Mouse (Mus musculus): ENCODE data around the gene Gnl2. TPM values are rescaled to one million over a fixed set of nuclear protein-coding genes. Genes with fewer than 3 reads are reported as not detected.
A peak's percentile ranks its signal among the peaks of the same experiment; 100 is the strongest.

Gene Gnl2
- polyA plus RNA-seq, 1 experiment: 38.2 TPM

DNA sequence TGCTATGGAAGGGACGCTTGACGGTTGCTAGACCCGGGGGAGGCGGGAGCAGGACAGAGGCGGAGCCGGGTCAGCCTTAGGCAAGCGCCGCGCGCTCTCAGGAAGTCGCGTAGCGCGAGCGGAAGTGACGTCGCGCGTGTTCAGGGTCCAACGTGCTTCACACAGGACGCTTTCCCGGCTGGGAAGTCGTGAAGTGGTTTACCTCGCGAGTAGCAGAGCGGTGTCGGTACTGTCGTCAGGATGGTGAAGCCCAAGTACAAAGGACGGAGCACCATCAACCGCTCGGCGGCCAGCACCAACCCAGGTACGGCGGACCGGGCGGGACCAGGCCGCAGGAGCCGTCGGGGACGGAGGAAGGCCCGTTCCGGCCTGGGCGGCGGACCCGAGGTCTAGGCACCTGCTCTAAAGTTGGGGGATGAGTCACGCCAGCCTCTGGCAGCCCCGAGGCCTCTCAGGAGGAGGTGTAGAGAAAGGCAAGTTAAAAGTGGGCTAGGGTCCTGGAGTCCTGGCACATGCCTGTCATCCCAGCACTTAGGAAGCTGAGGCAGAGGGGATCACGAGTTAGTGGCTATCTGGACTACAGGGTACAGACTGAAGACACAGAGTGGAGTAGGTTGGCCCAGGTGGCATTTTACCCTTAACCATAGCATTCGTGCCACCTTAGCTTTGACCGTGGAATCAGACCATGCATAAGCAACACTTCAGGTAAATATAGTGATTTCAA, 13.7 kb downstream of the Gnl2 start:
- Histone ChIP-seq H3K27ac (ENCODE audit: insufficient read depth, low read depth, low read length) (0 out of 2 replicates have a peak overlapping the region, but pooled peaks have one; percentile 20), H3K4me3 (ENCODE audit: insufficient read depth, low read length) (peak overlapping the region; percentile 83), H3K4me1 (ENCODE audit: control insufficient read depth, insufficient read depth, low read length) (peaks cover 4% of the 10 kb centered on the region; the same call in 1 of the 2 replicates)
- TF ChIP-seq POLR2A (IDR thresholded peaks at IDR 0.05; ENCODE audit: borderline replicate concordance, low read depth, low read length) (no peak), CTCF (IDR thresholded peaks at IDR 0.05; ENCODE audit: low read depth, low read length) (no peak)

DNA sequence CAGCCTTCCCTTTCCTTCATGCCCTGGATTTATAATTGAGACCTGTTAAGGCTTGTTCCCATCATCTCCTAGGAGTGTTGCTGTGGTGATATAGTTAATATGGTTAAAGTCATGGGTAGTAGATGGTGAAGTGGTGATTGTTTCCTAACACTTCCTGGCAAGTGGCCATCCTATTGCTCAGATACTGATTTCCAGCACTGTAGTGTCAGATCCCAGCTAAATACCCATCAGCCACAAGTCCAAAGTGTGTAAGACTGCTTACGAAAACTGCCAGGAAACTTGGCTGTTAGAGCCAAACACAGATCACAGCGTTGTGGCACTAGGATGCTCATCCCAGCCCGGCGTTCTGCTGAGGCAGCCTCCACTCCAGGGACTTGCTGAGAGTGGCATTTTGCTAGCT, 18.0 kb downstream of the Gnl2 start:
- Histone ChIP-seq H3K27ac (ENCODE audit: insufficient read depth, low read depth, low read length) (no peak overlapping the region), H3K4me3 (ENCODE audit: insufficient read depth, low read length) (no peak overlapping the region), H3K4me1 (ENCODE audit: control insufficient read depth, insufficient read depth, low read length) (0 out of 2 replicates have a peak, but pooled peaks cover 3% of the 10 kb centered on the region)
- no peak for TF ChIP-seq POLR2A (IDR thresholded peaks at IDR 0.05; ENCODE audit: borderline replicate concordance, low read depth, low read length)
- TF ChIP-seq CTCF (IDR thresholded peaks at IDR 0.05; ENCODE audit: low read depth, low read length): no peak

DNA sequence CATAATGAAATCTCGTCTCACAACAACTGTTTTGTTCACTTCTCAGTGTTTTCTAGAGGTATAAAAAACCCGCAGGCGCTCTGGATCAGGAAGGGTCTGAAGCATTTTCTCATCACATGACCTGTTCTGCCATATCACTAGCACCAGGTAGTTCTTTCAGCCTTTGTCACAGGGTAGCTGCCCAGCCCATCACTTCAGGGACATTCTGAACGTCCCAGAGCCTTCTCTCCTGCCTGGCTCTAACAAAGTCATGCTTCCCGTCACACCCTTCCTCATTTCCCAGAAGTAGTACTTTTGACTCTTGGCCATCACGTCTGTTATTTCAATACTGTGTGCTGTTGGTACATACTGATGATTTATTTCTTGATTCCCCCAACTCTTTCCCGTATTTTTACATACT, 28.1 kb downstream of the Gnl2 start:
- no peaks in the 10 kb centered on the region for H3K4me1 ChIP-seq (ENCODE audit: control insufficient read depth, insufficient read depth, low read length)
- no peak overlapping the region for H3K4me3 ChIP-seq (ENCODE audit: insufficient read depth, low read length)
- TF ChIP-seq POLR2A (IDR thresholded peaks at IDR 0.05; ENCODE audit: borderline replicate concordance, low read depth, low read length) (no peak), CTCF (IDR thresholded peaks at IDR 0.05; ENCODE audit: low read depth, low read length) (no peak)
- H3K27ac ChIP-seq (ENCODE audit: insufficient read depth, low read depth, low read length): no peak overlapping the region

- H3K4me3 ChIP-seq (ENCODE audit: insufficient read depth, low read length): no peak overlapping the region
- H3K27ac ChIP-seq (ENCODE audit: insufficient read depth, low read depth, low read length): peak overlapping the region; percentile 86
- peaks cover 27% of the 10 kb centered on the region for H3K4me1 ChIP-seq (ENCODE audit: control insufficient read depth, insufficient read depth, low read length)
- no peak for TF ChIP-seq CTCF (IDR thresholded peaks at IDR 0.05; ENCODE audit: low read depth, low read length)
- no peak for TF ChIP-seq POLR2A (IDR thresholded peaks at IDR 0.05; ENCODE audit: borderline replicate concordance, low read depth, low read length)
These were observed 39.0 kb downstream of the Gnl2 start for GRCm38 (mm10) chr4:125055385-125055784.

DNA sequence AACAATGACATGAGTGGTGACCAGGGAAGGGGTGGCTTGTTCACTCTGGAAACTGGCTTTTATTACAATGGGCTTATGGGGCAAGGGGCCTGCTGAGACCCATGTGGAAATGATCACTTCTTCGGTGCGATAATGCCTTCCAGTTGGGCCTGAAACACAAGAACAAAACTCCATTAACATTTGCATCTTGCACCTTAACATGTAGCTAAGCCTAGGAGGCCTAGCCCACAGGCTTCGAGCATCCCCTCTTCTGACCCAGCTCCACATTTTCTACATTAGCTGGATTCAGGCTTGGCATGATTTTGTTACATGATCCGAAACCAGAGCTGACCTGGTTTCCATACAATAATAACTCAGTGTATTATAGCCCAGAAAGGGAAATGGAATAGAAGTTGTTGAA, 40.1 kb downstream of the Gnl2 start:
- Histone ChIP-seq H3K4me1 (ENCODE audit: control insufficient read depth, insufficient read depth, low read length) (peaks cover 25% of the 10 kb centered on the region), H3K4me3 (ENCODE audit: insufficient read depth, low read length) (no peak overlapping the region), H3K27ac (ENCODE audit: insufficient read depth, low read depth, low read length) (no peak overlapping the region)
- no peak for TF ChIP-seq CTCF (IDR thresholded peaks at IDR 0.05; ENCODE audit: low read depth, low read length)
- TF ChIP-seq POLR2A (IDR thresholded peaks at IDR 0.05; ENCODE audit: borderline replicate concordance, low read depth, low read length): no peak

DNA sequence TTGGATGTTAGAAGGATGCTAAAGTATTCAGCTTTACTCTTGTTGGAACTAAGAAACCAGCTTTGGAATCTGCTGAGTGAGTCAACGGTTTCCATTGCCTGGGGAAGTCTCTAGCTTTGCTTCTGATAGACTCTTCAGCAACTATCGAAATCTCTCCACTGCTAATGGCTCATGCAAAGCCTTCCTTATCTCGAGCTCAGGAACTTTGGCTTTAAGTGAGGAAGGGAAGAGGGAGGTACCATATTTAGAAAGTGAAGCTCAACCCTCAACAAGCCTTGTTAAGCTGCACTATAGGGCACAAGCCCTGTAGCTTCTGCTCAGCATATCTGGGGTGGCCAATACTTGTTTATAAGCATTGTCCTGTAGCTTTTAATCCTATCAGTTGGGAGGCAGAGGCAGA, 40.9 kb downstream of the Gnl2 start:
- TF ChIP-seq CTCF (IDR thresholded peaks at IDR 0.05; ENCODE audit: low read depth, low read length) (no peak), POLR2A (IDR thresholded peaks at IDR 0.05; ENCODE audit: borderline replicate concordance, low read depth, low read length) (no peak)
- peaks cover 22% of the 10 kb centered on the region for H3K4me1 ChIP-seq (ENCODE audit: control insufficient read depth, insufficient read depth, low read length)
- H3K27ac ChIP-seq (ENCODE audit: insufficient read depth, low read depth, low read length): no peak overlapping the region
- H3K4me3 ChIP-seq (ENCODE audit: insufficient read depth, low read length): no peak overlapping the region

- Histone ChIP-seq H3K4me3 (ENCODE audit: insufficient read depth, low read length) (no peak overlapping the region), H3K27ac (ENCODE audit: insufficient read depth, low read depth, low read length) (no peak overlapping the region)
- TF ChIP-seq POLR2A (IDR thresholded peaks at IDR 0.05; ENCODE audit: borderline replicate concordance, low read depth, low read length): no peak
- no peak for TF ChIP-seq CTCF (IDR thresholded peaks at IDR 0.05; ENCODE audit: low read depth, low read length)
These were observed 41.6 kb downstream of the Gnl2 start for GRCm38 (mm10) chr4:125058033-125058432.

DNA sequence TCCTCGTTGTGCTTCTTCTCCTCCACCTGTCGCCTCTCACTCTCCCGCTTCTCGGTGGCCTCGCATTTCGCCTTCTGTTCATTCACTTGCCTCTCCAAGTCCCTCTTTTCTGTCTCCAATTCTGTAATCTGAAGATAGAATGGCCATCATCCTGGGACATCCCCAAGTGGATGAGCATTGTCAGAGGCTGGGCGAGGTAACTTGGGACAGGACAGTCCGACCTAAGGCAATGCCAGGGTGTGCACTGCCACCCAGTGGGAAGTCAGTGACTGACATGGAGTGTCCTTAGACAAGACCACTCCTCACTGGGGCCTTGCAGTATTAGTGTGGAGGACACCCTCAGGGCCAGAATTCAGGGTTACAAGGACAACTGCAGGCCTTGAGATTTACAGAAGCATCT, 42.6 kb downstream of the Gnl2 start:
- H3K4me3 ChIP-seq (ENCODE audit: insufficient read depth, low read length): no peak overlapping the region
- peaks cover 27% of the 10 kb centered on the region for H3K4me1 ChIP-seq (ENCODE audit: control insufficient read depth, insufficient read depth, low read length)
- no peak overlapping the region for H3K27ac ChIP-seq (ENCODE audit: insufficient read depth, low read depth, low read length)
- peak; percentile 33; the same call in 1 of the 2 replicates for TF ChIP-seq CTCF (IDR thresholded peaks at IDR 0.05; ENCODE audit: low read depth, low read length)
- no peak for TF ChIP-seq POLR2A (IDR thresholded peaks at IDR 0.05; ENCODE audit: borderline replicate concordance, low read depth, low read length)

More at GRCm38 (mm10) chr4:125058033-125058432, 41.6 kb downstream of the Gnl2 start:
- H3K4me1 ChIP-seq (ENCODE audit: control insufficient read depth, insufficient read depth, low read length): peaks cover 22% of the 10 kb centered on the region

DNA sequence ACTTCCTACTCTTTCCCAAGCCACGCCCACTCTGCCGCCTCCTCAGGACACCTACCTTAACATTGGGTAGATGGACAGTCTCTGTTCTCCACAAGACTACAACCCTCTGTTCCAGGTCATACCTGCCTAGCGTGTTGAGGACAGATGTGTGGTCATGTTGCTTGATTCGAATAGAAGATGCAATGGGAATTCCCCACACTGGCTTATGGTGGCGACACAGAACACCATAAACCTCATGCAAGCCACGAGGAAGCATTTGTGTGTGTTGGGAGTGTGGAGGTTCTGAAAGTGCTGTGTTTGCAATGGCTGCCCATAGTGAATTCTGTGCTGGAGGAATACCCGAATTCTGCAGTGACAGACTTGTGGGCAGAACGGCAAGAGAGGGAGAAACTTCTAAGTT, 47.4 kb downstream of the Gnl2 start:
- TF ChIP-seq CTCF (IDR thresholded peaks at IDR 0.05; ENCODE audit: low read depth, low read length) (no peak), POLR2A (IDR thresholded peaks at IDR 0.05; ENCODE audit: borderline replicate concordance, low read depth, low read length) (no peak)
- no peak overlapping the region for H3K4me3 ChIP-seq (ENCODE audit: insufficient read depth, low read length)
- H3K4me1 ChIP-seq (ENCODE audit: control insufficient read depth, insufficient read depth, low read length): peaks cover 10% of the 10 kb centered on the region; the same call in 1 of the 2 replicates
- H3K27ac ChIP-seq (ENCODE audit: insufficient read depth, low read depth, low read length): no peak overlapping the region

GRCm38 (mm10) chr4:125065517-125066307, 49.3 kb downstream of the Gnl2 start, which contains the start of gene Dnali1:
Gene Dnali1, minus strand, starts transcription at chr4:125065703.
- H3K4me1 ChIP-seq (ENCODE audit: control insufficient read depth, insufficient read depth, low read length): peaks cover 10% of the 10 kb centered on the region; the same call in 1 of the 2 replicates
- 0 out of 2 replicates have a peak within 1 kb of the TSS, but pooled peaks have one; percentile 22 for H3K27ac ChIP-seq (ENCODE audit: insufficient read depth, low read depth, low read length)
- TF ChIP-seq POLR2A (IDR thresholded peaks at IDR 0.05; ENCODE audit: borderline replicate concordance, low read depth, low read length): no peak
- TF ChIP-seq CTCF (IDR thresholded peaks at IDR 0.05; ENCODE audit: low read depth, low read length): no peak
- H3K4me3 ChIP-seq (ENCODE audit: insufficient read depth, low read length): peak within 1 kb of the TSS; percentile 91
